Mouse (Mus musculus): Measurements from ENCODE around the gene Cntnap1. TPM values are rescaled to one million over a fixed set of nuclear protein-coding genes. Genes with fewer than 3 reads are reported as not detected.
"Not testable (repeated sequence)": the region's sequence is repeated elsewhere in the genome, so short reads cannot be mapped to it uniquely, and the experiment has no call there.

The Cntnap1 gene
- polyA plus RNA-seq, 1 experiment from 2014 or later: 2.2 TPM

DNA sequence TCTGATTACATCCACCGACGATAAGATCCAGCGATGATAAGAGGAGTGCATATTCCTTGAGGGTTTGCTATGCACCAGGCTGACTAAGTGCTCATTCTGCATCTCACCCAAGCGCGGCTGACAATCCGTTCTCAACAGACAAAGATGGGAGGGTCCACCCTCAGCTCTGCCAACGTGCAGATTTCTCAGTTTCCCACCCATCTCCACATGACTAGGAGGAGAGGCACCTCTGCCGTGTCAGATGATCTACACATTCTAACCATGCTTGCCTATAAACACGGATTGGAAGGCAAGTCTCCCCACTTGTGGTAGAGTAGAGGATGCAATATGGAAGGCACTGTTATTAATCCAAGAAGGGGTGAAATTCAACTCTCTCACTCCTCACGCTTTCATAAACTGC is 21.6 kb upstream of the Cntnap1 start:
- Histone ChIP-seq H3K27me3 (ENCODE audit: insufficient read depth, low read length) (no peaks in the 10 kb centered on the region), H3K9ac (replicated peaks; ENCODE audit: low read length) (peak overlapping the region; percentile 48), H3K4me3 (ENCODE audit: low read length) (no peak overlapping the region), H3K4me2 (replicated peaks; ENCODE audit: low read depth, low read length) (no peak overlapping the region), H3K36me3 (ENCODE audit: insufficient read depth, low read length) (no peaks in the 10 kb centered on the region), H3K27ac (ENCODE audit: low read length) (peak overlapping the region; percentile 87), H3K9me3 (ENCODE audit: low read length) (no peaks in the 10 kb centered on the region), H3K4me1 (ENCODE audit: insufficient read depth, low read length) (peaks cover 21% of the 10 kb centered on the region)
- WGBS: 43% methylated on average over 10 of the region's 10 CpGs
- ATAC-seq (ENCODE audit: low FRiP score, low TSS enrichment): 0 out of 2 replicates have a peak, but pooled peaks have one; percentile 17

DNA sequence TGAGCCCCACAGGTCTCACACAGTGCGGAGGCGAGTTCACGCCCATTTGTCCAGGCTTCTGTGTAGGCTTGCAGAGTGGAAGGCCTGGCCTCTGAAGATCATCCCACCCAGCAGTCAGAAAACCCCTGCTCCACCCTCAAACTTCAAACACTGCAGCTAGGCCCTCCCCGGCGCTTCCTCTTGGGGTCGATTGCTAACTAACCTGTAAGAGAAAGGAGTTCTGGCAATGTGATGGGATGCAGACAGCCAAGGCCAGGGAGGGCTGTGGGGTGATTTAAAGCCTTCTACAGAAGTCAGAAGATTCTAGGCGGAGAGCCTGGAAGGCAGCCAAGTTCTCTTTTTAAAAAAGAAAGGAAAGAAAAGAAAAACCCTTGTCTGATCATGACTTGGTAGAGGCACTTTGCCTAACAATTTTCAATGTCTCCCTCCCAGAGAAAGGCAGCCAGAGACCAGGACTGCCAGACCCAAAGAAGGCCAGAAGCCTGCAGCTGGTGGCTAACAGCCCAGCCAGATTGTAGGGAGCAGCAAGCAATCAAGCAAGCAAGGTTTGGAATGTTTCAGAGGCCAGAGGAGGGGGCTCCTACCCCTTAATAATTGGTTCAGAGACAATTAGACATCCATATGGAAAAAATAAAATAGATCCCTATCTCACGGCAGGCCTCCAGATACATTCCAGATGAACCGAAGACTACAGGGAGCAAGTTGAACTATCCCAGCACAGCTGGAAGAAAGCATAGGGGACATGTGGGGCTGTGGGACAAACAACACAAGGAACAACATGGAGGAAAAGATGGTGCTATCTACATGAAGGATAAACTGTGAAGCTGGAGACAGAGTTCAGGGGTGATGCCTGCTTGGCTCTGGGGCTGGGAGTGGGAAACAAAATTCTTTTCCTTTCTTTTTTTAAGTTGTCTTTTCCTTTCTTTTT is 20.9 kb upstream of the Cntnap1 start:
- Histone ChIP-seq H3K9ac (replicated peaks; ENCODE audit: low read length) (peak overlapping the region; percentile 48), H3K4me1 (ENCODE audit: insufficient read depth, low read length) (peaks cover 18% of the 10 kb centered on the region), H3K27ac (ENCODE audit: low read length) (peak overlapping the region; percentile 87), H3K9me3 (ENCODE audit: low read length) (no peaks in the 10 kb centered on the region), H3K36me3 (ENCODE audit: insufficient read depth, low read length) (no peaks in the 10 kb centered on the region), H3K4me2 (replicated peaks; ENCODE audit: low read depth, low read length) (no peak overlapping the region), H3K27me3 (ENCODE audit: insufficient read depth, low read length) (no peaks in the 10 kb centered on the region), H3K4me3 (ENCODE audit: low read length) (no peak overlapping the region)
- WGBS: 17% methylated on average over 9 of the region's 9 CpGs
- ATAC-seq (ENCODE audit: low FRiP score, low TSS enrichment): peak; percentile 83

DNA sequence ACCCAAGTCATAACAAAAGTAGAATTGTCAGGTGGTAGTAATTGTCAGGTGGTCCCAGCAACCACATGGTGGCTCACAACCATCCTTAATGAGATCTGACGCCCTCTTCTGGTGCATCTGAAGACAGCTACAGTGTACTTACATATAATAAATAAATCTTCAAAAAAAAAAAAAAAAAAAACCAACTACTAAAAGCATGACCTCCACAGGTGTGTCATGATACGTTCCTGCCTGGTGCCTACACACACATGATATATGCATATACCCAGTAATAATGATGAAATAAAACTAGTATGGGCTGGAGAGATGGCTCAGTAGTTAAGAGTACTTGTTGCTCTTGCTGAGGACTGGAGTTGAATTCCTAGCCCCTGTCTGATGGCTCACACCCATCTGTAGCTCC is 19.3 kb upstream of the Cntnap1 start:
- 79% methylated on average over 2 of the region's 2 CpGs for WGBS
- H3K36me3 ChIP-seq (ENCODE audit: insufficient read depth, low read length): no peaks in the 10 kb centered on the region
- H3K27ac ChIP-seq (ENCODE audit: low read length): no peak overlapping the region
- no peak overlapping the region for H3K4me3 ChIP-seq (ENCODE audit: low read length)
- H3K4me1 ChIP-seq (ENCODE audit: insufficient read depth, low read length): peaks cover 26% of the 10 kb centered on the region
- H3K9me3 ChIP-seq (ENCODE audit: low read length): no peaks in the 10 kb centered on the region
- H3K27me3 ChIP-seq (ENCODE audit: insufficient read depth, low read length): no peaks in the 10 kb centered on the region
- ATAC-seq (ENCODE audit: low FRiP score, low TSS enrichment): no peak
- H3K4me2 ChIP-seq (replicated peaks; ENCODE audit: low read depth, low read length): no peak overlapping the region
- no peak overlapping the region for H3K9ac ChIP-seq (replicated peaks; ENCODE audit: low read length)

DNA sequence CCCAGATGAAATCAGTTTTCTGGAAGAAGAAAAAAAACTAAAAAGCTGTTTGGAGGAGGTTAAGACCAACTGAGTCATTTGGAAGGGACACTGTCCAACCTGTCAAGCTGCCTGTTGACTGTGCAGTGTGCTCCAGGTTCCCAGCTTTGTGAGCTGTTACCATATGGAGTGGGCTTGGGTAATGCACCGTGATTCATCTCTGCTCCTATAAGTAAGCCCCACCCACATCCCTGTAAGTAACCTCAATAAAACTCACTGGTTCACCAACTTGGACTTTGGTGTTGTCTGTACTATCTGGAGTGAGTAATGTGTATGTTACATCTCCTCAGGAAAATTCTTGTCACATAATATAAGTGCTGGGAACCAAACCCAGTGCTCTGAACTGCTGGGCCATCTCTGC is 17.5 kb upstream of the Cntnap1 start:
- Histone ChIP-seq H3K27ac (ENCODE audit: low read length) (no peak overlapping the region), H3K4me3 (ENCODE audit: low read length) (no peak overlapping the region), H3K9me3 (ENCODE audit: low read length) (no peaks in the 10 kb centered on the region), H3K4me1 (ENCODE audit: insufficient read depth, low read length) (peaks cover 30% of the 10 kb centered on the region), H3K4me2 (replicated peaks; ENCODE audit: low read depth, low read length) (no peak overlapping the region), H3K9ac (replicated peaks; ENCODE audit: low read length) (no peak overlapping the region), H3K36me3 (ENCODE audit: insufficient read depth, low read length) (no peaks in the 10 kb centered on the region), H3K27me3 (ENCODE audit: insufficient read depth, low read length) (no peaks in the 10 kb centered on the region)
- ATAC-seq (ENCODE audit: low FRiP score, low TSS enrichment): no peak
- WGBS: 64% methylated on average over 1 of the region's 1 CpGs

DNA sequence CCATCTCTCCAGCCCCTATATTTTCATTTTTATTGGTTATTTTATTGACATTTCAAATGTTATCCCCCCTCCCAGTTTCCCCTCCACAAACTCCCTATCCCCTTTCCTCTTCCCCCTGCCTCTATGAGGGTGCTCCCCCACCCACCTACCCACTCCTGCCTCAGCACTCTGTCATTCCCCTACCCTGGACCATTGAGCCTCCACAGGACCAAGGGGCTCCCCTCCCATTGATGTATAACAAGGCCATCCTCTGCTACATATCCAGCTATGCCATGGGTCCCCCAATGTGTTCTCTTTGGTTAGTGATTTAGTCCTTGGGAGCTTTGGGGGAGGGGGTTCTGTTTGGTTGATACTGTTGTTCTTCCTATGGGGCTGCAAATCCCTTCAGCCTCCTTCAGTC is 15.7 kb upstream of the Cntnap1 start:
- Histone ChIP-seq H3K9me3 (ENCODE audit: low read length) (no peaks in the 10 kb centered on the region), H3K4me2 (replicated peaks; ENCODE audit: low read depth, low read length) (no peak overlapping the region), H3K36me3 (ENCODE audit: insufficient read depth, low read length) (no peaks in the 10 kb centered on the region), H3K9ac (replicated peaks; ENCODE audit: low read length) (no peak overlapping the region), H3K27me3 (ENCODE audit: insufficient read depth, low read length) (no peaks in the 10 kb centered on the region), H3K4me3 (ENCODE audit: low read length) (no peak overlapping the region), H3K4me1 (ENCODE audit: insufficient read depth, low read length) (peaks cover 14% of the 10 kb centered on the region), H3K27ac (ENCODE audit: low read length) (no peak overlapping the region)
- no peak for ATAC-seq (ENCODE audit: low FRiP score, low TSS enrichment)

DNA sequence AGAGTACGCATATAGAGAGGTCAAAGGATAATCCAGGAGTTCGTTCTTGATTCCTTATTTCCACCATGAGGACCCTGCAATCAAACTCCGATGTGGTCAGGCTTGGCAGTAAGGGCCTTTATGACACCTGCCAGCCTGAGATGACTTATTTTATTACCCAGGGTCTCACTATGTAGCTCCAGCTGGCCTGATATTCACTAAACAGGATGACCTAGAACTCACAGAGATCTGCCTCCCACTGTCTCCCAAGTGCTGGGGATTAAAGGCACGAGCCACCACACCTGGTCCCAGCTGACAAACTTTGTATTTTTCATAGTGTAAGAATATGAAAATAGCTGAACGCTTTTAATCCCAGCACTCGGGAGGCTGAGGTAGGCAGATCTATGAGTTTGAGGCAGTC is 15.2 kb upstream of the Cntnap1 start:
- Histone ChIP-seq H3K27ac (ENCODE audit: low read length) (no peak overlapping the region), H3K4me3 (ENCODE audit: low read length) (no peak overlapping the region), H3K9ac (replicated peaks; ENCODE audit: low read length) (no peak overlapping the region), H3K4me1 (ENCODE audit: insufficient read depth, low read length) (peaks cover 12% of the 10 kb centered on the region), H3K36me3 (ENCODE audit: insufficient read depth, low read length) (no peaks in the 10 kb centered on the region), H3K9me3 (ENCODE audit: low read length) (no peaks in the 10 kb centered on the region), H3K27me3 (ENCODE audit: insufficient read depth, low read length) (no peaks in the 10 kb centered on the region), H3K4me2 (replicated peaks; ENCODE audit: low read depth, low read length) (no peak overlapping the region)
- no peak for ATAC-seq (ENCODE audit: low FRiP score, low TSS enrichment)
- 71% methylated on average over 6 of the region's 6 CpGs for WGBS

- peaks cover 12% of the 10 kb centered on the region for H3K4me1 ChIP-seq (ENCODE audit: insufficient read depth, low read length)
- H3K4me3 ChIP-seq (ENCODE audit: low read length): peak within 1 kb of the TSS; percentile 48
- H3K9me3 ChIP-seq (ENCODE audit: low read length): no peaks in the 10 kb centered on the region
- no peaks in the 10 kb centered on the region for H3K36me3 ChIP-seq (ENCODE audit: insufficient read depth, low read length)
- peak within 1 kb of the TSS; percentile 44; the same call in 1 of the 2 replicates for H3K27ac ChIP-seq (ENCODE audit: low read length)
- peak within 1 kb of the TSS; percentile 82 for H3K4me2 ChIP-seq (replicated peaks; ENCODE audit: low read depth, low read length)
- H3K9ac ChIP-seq (replicated peaks; ENCODE audit: low read length): peak within 1 kb of the TSS; percentile 69
- H3K27me3 ChIP-seq (ENCODE audit: insufficient read depth, low read length): no peaks in the 10 kb centered on the region
- 3% methylated on average over 36 of the region's 36 CpGs for WGBS
- ATAC-seq (ENCODE audit: low FRiP score, low TSS enrichment): peak; percentile 77
Observed at GRCm38 (mm10) chr11:101155728-101156371, 14.5 kb upstream of the Cntnap1 start, which contains the start of gene Tubg2. TSS of gene Tubg2 (plus strand) at chr11:101155907.

DNA sequence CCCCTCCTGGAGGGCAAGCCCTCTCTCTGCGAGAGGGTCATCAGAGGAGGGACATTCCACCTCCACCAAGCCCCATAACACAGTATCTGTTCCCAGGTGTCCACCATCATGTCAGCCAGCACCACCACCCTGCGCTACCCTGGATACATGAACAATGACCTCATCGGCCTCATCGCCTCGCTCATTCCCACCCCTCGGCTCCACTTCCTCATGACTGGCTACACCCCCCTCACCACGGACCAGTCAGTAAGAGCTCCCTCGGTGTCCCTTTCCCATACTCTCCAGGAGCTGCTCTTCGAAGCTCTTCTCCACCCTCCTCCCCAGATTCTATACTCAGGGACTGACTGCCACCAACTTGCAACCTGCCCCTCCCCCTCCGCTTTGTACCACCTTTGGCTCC is 10.2 kb upstream of the Cntnap1 start:
- not testable (repeated sequence) for H3K9ac ChIP-seq (replicated peaks; ENCODE audit: low read length); H3K27ac ChIP-seq (ENCODE audit: low read length); ATAC-seq (ENCODE audit: low FRiP score, low TSS enrichment); H3K4me3 ChIP-seq (ENCODE audit: low read length); H3K4me2 ChIP-seq (replicated peaks; ENCODE audit: low read depth, low read length); H3K27me3 ChIP-seq (ENCODE audit: insufficient read depth, low read length); H3K9me3 ChIP-seq (ENCODE audit: low read length)
- H3K36me3 ChIP-seq (ENCODE audit: insufficient read depth, low read length): peaks cover 23% of the 10 kb centered on the region
- WGBS: 76% methylated on average over 9 of the region's 10 CpGs
- H3K4me1 ChIP-seq (ENCODE audit: insufficient read depth, low read length): peaks cover 36% of the 10 kb centered on the region

GRCm38 (mm10) chr11:101160981-101161505 is 9.3 kb upstream of the Cntnap1 start:
- H3K9ac ChIP-seq (replicated peaks; ENCODE audit: low read length); H3K4me3 ChIP-seq (ENCODE audit: low read length); H3K27me3 ChIP-seq (ENCODE audit: insufficient read depth, low read length); H3K27ac ChIP-seq (ENCODE audit: low read length); ATAC-seq (ENCODE audit: low FRiP score, low TSS enrichment); H3K9me3 ChIP-seq (ENCODE audit: low read length); H3K4me2 ChIP-seq (replicated peaks; ENCODE audit: low read depth, low read length): not testable (repeated sequence)
- 87% methylated on average over 5 of the region's 8 CpGs for WGBS
- peaks cover 38% of the 10 kb centered on the region for H3K4me1 ChIP-seq (ENCODE audit: insufficient read depth, low read length)
- peaks cover 26% of the 10 kb centered on the region for H3K36me3 ChIP-seq (ENCODE audit: insufficient read depth, low read length)

All from kidney, embryonic 16.5 days (tissue).